Mouse (Mus musculus): ENCODE measurements around the gene Enpp1. TPM values are rescaled to one million over a fixed set of nuclear protein-coding genes. Genes with fewer than 3 reads are reported as not detected.

Gene Enpp1
- polyA plus RNA-seq, 1 experiment, result 4.8 TPM

GRCm38 (mm10) chr10:24741229-24742198 lies 29.6 kb upstream of the Enpp1 start:
- Histone ChIP-seq H3K4me3 (replicated peaks; ENCODE audit: control insufficient read depth, low read depth, low read length) (no peak overlapping the region), H3K4me1 (ENCODE audit: control insufficient read depth, insufficient read depth, low read length) (no peaks in the 10 kb centered on the region), H3K27ac (ENCODE audit: control insufficient read depth, insufficient read depth, low read depth, low read length, poor library complexity) (no peak overlapping the region)
- WGBS, result 68% methylated on average over 7 of the region's 7 CpGs
- TF ChIP-seq POLR2A (IDR thresholded peaks at IDR 0.05; ENCODE audit: borderline replicate concordance, control insufficient read depth, low read depth, low read length) (no peak), CTCF (IDR thresholded peaks at IDR 0.05; ENCODE audit: control insufficient read depth, insufficient read depth, low read length) (no peak)

- TF ChIP-seq POLR2A (IDR thresholded peaks at IDR 0.05; ENCODE audit: borderline replicate concordance, control insufficient read depth, low read depth, low read length) (no peak), CTCF (IDR thresholded peaks at IDR 0.05; ENCODE audit: control insufficient read depth, insufficient read depth, low read length) (no peak)
- Histone ChIP-seq H3K4me3 (replicated peaks; ENCODE audit: control insufficient read depth, low read depth, low read length) (no peak overlapping the region), H3K4me1 (ENCODE audit: control insufficient read depth, insufficient read depth, low read length) (no peaks in the 10 kb centered on the region), H3K27ac (ENCODE audit: control insufficient read depth, insufficient read depth, low read depth, low read length, poor library complexity) (no peak overlapping the region)
- 50% methylated on average over 2 of the region's 2 CpGs for WGBS
Observed at GRCm38 (mm10) chr10:24739171-24739570, 27.2 kb upstream of the Enpp1 start.

GRCm38 (mm10) chr10:24738456-24738855 lies 26.5 kb upstream of the Enpp1 start:
- Histone ChIP-seq H3K4me3 (replicated peaks; ENCODE audit: control insufficient read depth, low read depth, low read length) (no peak overlapping the region), H3K4me1 (ENCODE audit: control insufficient read depth, insufficient read depth, low read length) (no peaks in the 10 kb centered on the region), H3K27ac (ENCODE audit: control insufficient read depth, insufficient read depth, low read depth, low read length, poor library complexity) (no peak overlapping the region)
- TF ChIP-seq POLR2A (IDR thresholded peaks at IDR 0.05; ENCODE audit: borderline replicate concordance, control insufficient read depth, low read depth, low read length) (no peak), CTCF (IDR thresholded peaks at IDR 0.05; ENCODE audit: control insufficient read depth, insufficient read depth, low read length) (no peak)
- 90% methylated on average over 2 of the region's 2 CpGs for WGBS

- 85% methylated on average over 5 of the region's 5 CpGs for WGBS
- no peaks in the 10 kb centered on the region for H3K4me1 ChIP-seq (ENCODE audit: control insufficient read depth, insufficient read depth, low read length)
- H3K27ac ChIP-seq (ENCODE audit: control insufficient read depth, insufficient read depth, low read depth, low read length, poor library complexity), result no peak overlapping the region
- H3K4me3 ChIP-seq (replicated peaks; ENCODE audit: control insufficient read depth, low read depth, low read length), result no peak overlapping the region
- TF ChIP-seq POLR2A (IDR thresholded peaks at IDR 0.05; ENCODE audit: borderline replicate concordance, control insufficient read depth, low read depth, low read length), result no peak
- no peak for TF ChIP-seq CTCF (IDR thresholded peaks at IDR 0.05; ENCODE audit: control insufficient read depth, insufficient read depth, low read length)
Observed at GRCm38 (mm10) chr10:24735027-24735777, 23.2 kb upstream of the Enpp1 start.

DNA sequence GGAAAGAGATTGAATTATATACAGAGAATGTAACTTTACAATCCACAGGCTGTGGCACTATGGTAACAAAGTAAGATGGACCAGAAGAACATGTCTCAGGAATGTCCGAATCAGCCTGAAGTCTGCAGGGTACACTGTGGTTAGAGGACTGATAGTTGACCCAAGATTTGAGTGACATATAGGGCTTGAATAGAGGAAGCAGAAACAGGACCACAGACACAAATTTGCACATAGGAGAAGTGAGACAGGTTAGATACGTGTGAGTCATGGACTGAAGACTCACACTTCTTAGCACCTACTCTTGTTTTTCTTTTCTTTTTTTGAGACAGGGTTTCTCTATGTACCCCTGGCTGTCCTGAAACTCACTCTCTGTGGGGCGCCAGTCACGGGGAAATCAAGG lies 15.5 kb upstream of the Enpp1 start:
- 44% methylated on average over 4 of the region's 4 CpGs for WGBS
- TF ChIP-seq CTCF (IDR thresholded peaks at IDR 0.05; ENCODE audit: control insufficient read depth, insufficient read depth, low read length) (no peak), POLR2A (IDR thresholded peaks at IDR 0.05; ENCODE audit: borderline replicate concordance, control insufficient read depth, low read depth, low read length) (no peak)
- no peak overlapping the region for H3K4me3 ChIP-seq (replicated peaks; ENCODE audit: control insufficient read depth, low read depth, low read length)

GRCm38 (mm10) chr10:24725197-24725596 lies 13.2 kb upstream of the Enpp1 start:
- Histone ChIP-seq H3K4me1 (ENCODE audit: control insufficient read depth, insufficient read depth, low read length) (no peaks in the 10 kb centered on the region), H3K27ac (ENCODE audit: control insufficient read depth, insufficient read depth, low read depth, low read length, poor library complexity) (no peak overlapping the region), H3K4me3 (replicated peaks; ENCODE audit: control insufficient read depth, low read depth, low read length) (no peak overlapping the region)
- WGBS, result 82% methylated on average over 2 of the region's 2 CpGs
- TF ChIP-seq CTCF (IDR thresholded peaks at IDR 0.05; ENCODE audit: control insufficient read depth, insufficient read depth, low read length), result no peak
- TF ChIP-seq POLR2A (IDR thresholded peaks at IDR 0.05; ENCODE audit: borderline replicate concordance, control insufficient read depth, low read depth, low read length), result no peak

More for the DNA sequence above, 15.5 kb upstream of the Enpp1 start:
- H3K4me1 ChIP-seq (ENCODE audit: control insufficient read depth, insufficient read depth, low read length), result no peaks in the 10 kb centered on the region
- no peak overlapping the region for H3K27ac ChIP-seq (ENCODE audit: control insufficient read depth, insufficient read depth, low read depth, low read length, poor library complexity)

DNA sequence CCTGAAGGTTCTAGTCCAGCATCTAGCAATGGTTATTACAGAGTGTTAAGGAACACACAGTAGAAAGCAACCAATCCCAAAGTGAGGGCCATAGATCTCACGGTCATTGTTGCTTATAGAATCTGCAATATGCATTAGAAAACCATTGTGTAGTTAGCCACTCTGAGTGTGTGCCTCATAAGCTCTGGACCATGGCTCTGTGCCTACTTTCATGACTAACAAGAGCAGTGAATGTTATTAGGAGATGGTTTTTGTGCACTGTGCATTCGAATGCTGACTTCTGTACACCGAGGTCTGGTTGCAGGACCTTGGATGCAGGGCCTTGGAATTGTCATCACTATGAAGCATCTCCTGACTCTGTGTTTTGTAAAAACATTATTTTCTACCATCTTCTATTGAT lies 9.9 kb upstream of the Enpp1 start:
- TF ChIP-seq POLR2A (IDR thresholded peaks at IDR 0.05; ENCODE audit: borderline replicate concordance, control insufficient read depth, low read depth, low read length) (no peak), CTCF (IDR thresholded peaks at IDR 0.05; ENCODE audit: control insufficient read depth, insufficient read depth, low read length) (no peak)
- 85% methylated on average over 3 of the region's 3 CpGs for WGBS
- H3K27ac ChIP-seq (ENCODE audit: control insufficient read depth, insufficient read depth, low read depth, low read length, poor library complexity), result no peak overlapping the region
- no peaks in the 10 kb centered on the region for H3K4me1 ChIP-seq (ENCODE audit: control insufficient read depth, insufficient read depth, low read length)
- no peak overlapping the region for H3K4me3 ChIP-seq (replicated peaks; ENCODE audit: control insufficient read depth, low read depth, low read length)

DNA sequence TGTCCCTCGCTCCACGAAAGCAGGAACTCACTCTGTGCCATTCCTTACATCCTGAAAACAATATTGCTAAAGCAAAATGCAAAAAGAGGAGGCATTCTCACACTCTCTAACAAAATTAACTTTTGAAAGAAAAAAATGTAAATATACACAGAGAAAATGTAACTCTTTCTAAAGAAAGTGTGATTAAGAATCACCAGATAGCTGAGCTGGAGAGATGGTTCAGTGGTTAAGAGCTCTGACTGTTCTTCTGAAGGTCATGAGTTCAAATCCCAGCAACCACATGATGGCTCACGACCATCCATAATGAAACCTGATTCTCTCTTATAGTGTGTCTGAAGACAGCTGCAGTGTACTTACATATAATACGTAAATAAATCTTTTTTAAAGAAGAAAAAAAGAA lies 7.4 kb upstream of the Enpp1 start:
- H3K4me3 ChIP-seq (replicated peaks; ENCODE audit: control insufficient read depth, low read depth, low read length), result no peak overlapping the region
- 79% methylated on average over 4 of the region's 4 CpGs for WGBS
- TF ChIP-seq CTCF (IDR thresholded peaks at IDR 0.05; ENCODE audit: control insufficient read depth, insufficient read depth, low read length) (no peak), POLR2A (IDR thresholded peaks at IDR 0.05; ENCODE audit: borderline replicate concordance, control insufficient read depth, low read depth, low read length) (no peak)
- no peak overlapping the region for H3K27ac ChIP-seq (ENCODE audit: control insufficient read depth, insufficient read depth, low read depth, low read length, poor library complexity)
- no peaks in the 10 kb centered on the region for H3K4me1 ChIP-seq (ENCODE audit: control insufficient read depth, insufficient read depth, low read length)
